Comparison of ENCODE assay signal across 15 mouse cellular contexts in genomic region chr2:155941697-155942442, GRCm38 (mm10). TPM values are rescaled to one million over a fixed set of nuclear protein-coding genes. Genes with fewer than 3 reads are reported as not detected.
DNase-seq lines count a peak whose midpoint lies in the region.
"Had no signal": no experiment of that assay in that cellular context is flagged by ENCODE, and none has a peak within 500 bp of the region (broad histone marks: within the 10 kb centered on the region; RNA-seq: fewer than 3 reads in every experiment).

No protein-coding gene starts in this region.

- DNase-seq in lung, adult 18-20 months, result peak; percentile 19 to 41
- no peak for DNase-seq in lung, postnatal 25 days (ENCODE audit: low spot score)
- DNase-seq in adrenal gland, postnatal 10 days, result peak; percentile 85
- DNase-seq in gastrocnemius, postnatal 36 days, result peak; percentile 29 to 58
- DNase-seq in lung, postnatal 4 days, result peak; percentile 69 to 90
- no peak for DNase-seq in forebrain, embryonic 10.5 days (ENCODE audit: extremely low spot score, low spot score)
- DNase-seq in layer of hippocampus, adult 8-10 months (ENCODE audit: low spot score in 2 of 2), result no peak
- no peak for DNase-seq in kidney, adult 8-10 months
- DNase-seq: liver had no signal

- no peak overlapping the region for H3K27ac ChIP-seq in forebrain, embryonic 10.5 days
- H3K27ac ChIP-seq: forebrain, embryonic 15.5 days; layer of hippocampus, adult 2 months had no signal

- no peaks in the 10 kb centered on the region for H3K9me3 ChIP-seq in forebrain, embryonic 10.5 days
- H3K9me3 ChIP-seq: forebrain, embryonic 15.5 days; heart, embryonic 12.5 days had no signal

- peaks cover 12% of the 10 kb centered on the region for H3K27me3 ChIP-seq in forebrain, embryonic 10.5 days (ENCODE audit: poor library complexity, severe bottlenecking)
- H3K27me3 ChIP-seq: forebrain, embryonic 15.5 days had no signal

- H3K36me3 ChIP-seq in forebrain, embryonic 10.5 days (replicated peaks), result no peaks in the 10 kb centered on the region
- H3K36me3 ChIP-seq: forebrain, embryonic 15.5 days; heart, embryonic 12.5 days had no signal

- intact Hi-C loops in gastrocnemius, postnatal 36 days (cut with DNase I), result loop anchor here (5.0 kb wide), 1 partner anchor 285 kb away; no protein-coding TSS in a partner anchor

- H3K4me1 ChIP-seq in forebrain, embryonic 10.5 days, result peaks cover 41% of the 10 kb centered on the region

- no peak overlapping the region for H3K4me3 ChIP-seq in forebrain, embryonic 10.5 days
- H3K4me3 ChIP-seq: forebrain, embryonic 15.5 days; heart, embryonic 12.5 days; layer of hippocampus, adult 2 months had no signal

- WGBS in forebrain, embryonic 10.5 days, result 96% methylated on average over 40 of the region's 40 CpGs

RNA-seq across cellular contexts. Expression of gene Gm15557, which starts 1.3 kb away (rescaled TPM):
- total RNA-seq in adrenal gland, postnatal 10 days (2021), result not detected
- not detected for total RNA-seq in gastrocnemius, postnatal 36 days (2021)
- polyA plus RNA-seq in forebrain, embryonic 10.5 days (2016; fragmentation: Nextera tagmentation; extraction: Ambion mirVana), result not detected in 2 replicates
- total RNA-seq in layer of hippocampus, adult 8-10 months (2022), result not detected
- total RNA-seq: CH12.LX; layer of hippocampus, adult 2 months; megakaryocyte-erythroid progenitor cell, adult 5-6 weeks had no signal
- polyA plus RNA-seq: embryonic facial prominence, embryonic 11.5 days; forebrain, embryonic 15.5 days; heart, embryonic 12.5 days had no signal

RNA-seq across cellular contexts. Expression of gene Gdf5, which starts 3.3 kb away (rescaled TPM):
- total RNA-seq in adrenal gland, postnatal 10 days (2021), result 1 to 10 TPM; 1.6 to 3.5 TPM
- under 1 TPM in 1 of 2 experiments, not detected in 1; 0.10 TPM for total RNA-seq in gastrocnemius, postnatal 36 days (2021)
- polyA plus RNA-seq in forebrain, embryonic 10.5 days (2016; fragmentation: Nextera tagmentation; extraction: Ambion mirVana), result 0.27 and 0.88 TPM in 2 replicates
- under 1 TPM in 3 of 4 experiments, not detected in 1; 0.18 to 0.31 (median 0.31) TPM for total RNA-seq in layer of hippocampus, adult 8-10 months (2022)
- total RNA-seq: CH12.LX; megakaryocyte-erythroid progenitor cell, adult 5-6 weeks had no signal

RNA-seq across cellular contexts. Expression of gene Uqcc1, which starts 11.8 kb away (rescaled TPM):
- 100 to 1,000 TPM; 126 to 179 TPM for total RNA-seq in adrenal gland, postnatal 10 days (2021)
- total RNA-seq in gastrocnemius, postnatal 36 days (2021), result 100 to 1,000 TPM; 151 to 164 TPM
- 78.4 and 82.2 TPM in 2 replicates for polyA plus RNA-seq in forebrain, embryonic 10.5 days (2016; fragmentation: Nextera tagmentation; extraction: Ambion mirVana)
- total RNA-seq in layer of hippocampus, adult 8-10 months (2022), result 10 to 100 TPM; 76.5 to 83.3 (median 78.3) TPM

RNA-seq across cellular contexts. Expression of gene Cep250, which starts 14.4 kb away (rescaled TPM):
- total RNA-seq in adrenal gland, postnatal 10 days (2021), result 10 to 100 TPM; 12.9 to 17.0 TPM
- total RNA-seq in gastrocnemius, postnatal 36 days (2021), result 1 to 10 TPM; 3.1 to 3.2 TPM
- polyA plus RNA-seq in forebrain, embryonic 10.5 days (2016; fragmentation: Nextera tagmentation; extraction: Ambion mirVana), result 28.8 and 28.9 TPM in 2 replicates
- 10 to 100 TPM; 21.9 to 24.9 (median 24.5) TPM for total RNA-seq in layer of hippocampus, adult 8-10 months (2022)

Comparison
In these comparisons a context has a peak if more than half of its experiments do, and no peak if none do; other contexts are left out.
1. DNase-seq: peak in lung, adult 18-20 months (2 of 2), adrenal gland, postnatal 10 days (single experiment), gastrocnemius, postnatal 36 days (2 of 2) and lung, postnatal 4 days (2 of 2); none in lung, postnatal 25 days (single experiment), forebrain, embryonic 10.5 days (single experiment), layer of hippocampus, adult 8-10 months (0 of 2) and kidney, adult 8-10 months (0 of 2).